Mouse (Mus musculus) cerebellum, postnatal 36 days (tissue): ENCODE measurements around the gene Cdkn2d.

ENCODE experiments used
- DNase-seq, 2 experiments: peaks; one replicate each; pipeline ENCODE4 v3.0.0; 2021 to 2022; ENCODE audit warnings: mixed read lengths in 2 of 2

The Cdkn2d gene

GRCm38 (mm10) chr9:21243826-21244427, 47.3 kb downstream of the Cdkn2d start:
- DNase-seq = peak in 1 of 2 experiments; percentile 82

GRCm38 (mm10) chr9:21241343-21241742, 49.9 kb downstream of the Cdkn2d start:
- DNase-seq = peak; percentile 84 to 91

- no peak for DNase-seq
Observed at GRCm38 (mm10) chr9:21239465-21239848, 51.8 kb downstream of the Cdkn2d start.

- DNase-seq = peak; percentile 81 to 82
Observed at GRCm38 (mm10) chr9:21238733-21239464, 52.3 kb downstream of the Cdkn2d start, which contains the start of gene Keap1. Keap1 (minus strand) TSS chr9:21239361.
